Mouse (Mus musculus) hindbrain, embryonic 16.5 days (tissue): ENCODE data around the gene Vmn1r148. TPM values are rescaled to one million over a fixed set of nuclear protein-coding genes. Genes with fewer than 3 reads are reported as not detected.
"Not testable (repeated sequence)": the region's sequence is repeated elsewhere in the genome, so short reads cannot be mapped to it uniquely, and the experiment has no call there.

Experiments
- ATAC-seq: fragments of 200-750 bp; cut with Nextera tagmentation; 2 replicates; pipeline ENCODE4 v1.8.0; 2017; ENCODE audit warnings: moderate TSS enrichment, moderate library complexity
- H3K27ac ChIP-seq: fragments of 300-500 bp; sonication (generic); 2 replicates; pipeline ENCODE4 v1.5.1; 2014; ENCODE audit warnings: low read depth, mild to moderate bottlenecking, control low read depth, low read length, moderate library complexity
- H3K27me3 ChIP-seq: fragments of 300-500 bp; sonication (generic); replicated peaks from 2 replicates; pipeline ENCODE4 v1.6.1; 2014; ENCODE audit warnings: low read length; ENCODE audit not compliant: control insufficient read depth, insufficient read depth
- H3K36me3 ChIP-seq: fragments of 300-500 bp; sonication (generic); 2 replicates; pipeline ENCODE4 v1.6.1; 2014; ENCODE audit warnings: mild to moderate bottlenecking, low read length, moderate library complexity, mixed read lengths; ENCODE audit not compliant: control insufficient read depth, insufficient read depth
- H3K4me1 ChIP-seq: fragments of 300-500 bp; sonication (generic); 2 replicates; pipeline ENCODE4 v1.6.1; 2014; ENCODE audit warnings: low read depth, low read length; ENCODE audit not compliant: control insufficient read depth, insufficient read depth
- H3K4me2 ChIP-seq: fragments of 300-500 bp; sonication (generic); 2 replicates; pipeline ENCODE4 v1.6.1; 2014; ENCODE audit warnings: mild to moderate bottlenecking, low read length, control low read depth, moderate library complexity
- H3K4me3 ChIP-seq: fragments of 300-500 bp; sonication (generic); 2 replicates; pipeline ENCODE4 v1.5.1; 2014; ENCODE audit warnings: mild to moderate bottlenecking, low read length, control low read depth, moderate library complexity
- H3K9ac ChIP-seq: fragments of 300-500 bp; sonication (generic); 2 replicates; pipeline ENCODE4 v1.6.1; 2014; ENCODE audit warnings: low read depth, mild to moderate bottlenecking, control low read depth, low read length, moderate library complexity
- H3K9me3 ChIP-seq: fragments of 300-500 bp; sonication (generic); 2 replicates; pipeline ENCODE4 v1.6.1; 2014; ENCODE audit warnings: mild to moderate bottlenecking, low read length, moderate library complexity; ENCODE audit not compliant: control insufficient read depth
- WGBS: fragments of 180-500 bp; shearing (Covaris S2); extraction: QIAGEN DNeasy Blood & Tissue Kit; methylation state at CpG from one replicate; pipeline ENCODE4 v1.1.7; 2014; 5-methylcytosine and 5-hydroxymethylcytosine counted together
- polyA plus RNA-seq: library from polyadenylated mRNA; unstranded; fragments of >200 nt; fragmentation: Nextera tagmentation; extraction: Ambion mirVana; gene quantifications from 2 replicates; pipeline ENCODE4 v1.2.1, GENCODE M21; 2015

Vmn1r148 gene
- not detected in 2 replicates for polyA plus RNA-seq

- not testable (repeated sequence) for ATAC-seq, H3K27me3 ChIP-seq, H3K36me3 ChIP-seq, H3K4me1 ChIP-seq, H3K4me3 ChIP-seq, H3K9me3 ChIP-seq, H3K4me2 ChIP-seq, H3K27ac ChIP-seq, H3K9ac ChIP-seq
- no CpG with 5 or more reads among the region's 3 CpGs for WGBS
These were observed at the start of gene Vmn1r148 for GRCm38 (mm10) chr7:22413283-22413682. Vmn1r148 (plus strand) TSS chr7:22413583.

GRCm38 (mm10) chr7:22370939-22371338 is 42.4 kb upstream of the Vmn1r148 start, which contains the start of gene Gm8660:
Gm8660 (minus strand) TSS chr7:22371039.
- no CpG with 5 or more reads among the region's 1 CpGs for WGBS
- not testable (repeated sequence) for H3K4me1 ChIP-seq, H3K4me3 ChIP-seq, H3K36me3 ChIP-seq, H3K27ac ChIP-seq, H3K4me2 ChIP-seq, H3K9me3 ChIP-seq, ATAC-seq, H3K27me3 ChIP-seq, H3K9ac ChIP-seq

- no CpG with 5 or more reads among the region's 2 CpGs for WGBS
- not testable (repeated sequence) for H3K9ac ChIP-seq, H3K36me3 ChIP-seq, H3K4me1 ChIP-seq, H3K27ac ChIP-seq, H3K4me2 ChIP-seq, ATAC-seq, H3K27me3 ChIP-seq, H3K9me3 ChIP-seq, H3K4me3 ChIP-seq
These were observed 24.7 kb downstream of the Vmn1r148 start, which contains the start of gene Vmn1r149 for GRCm38 (mm10) chr7:22438129-22438528. Vmn1r149 (minus strand) TSS chr7:22438229.

GRCm38 (mm10) chr7:22463975-22464374 is 50.6 kb downstream of the Vmn1r148 start, which contains the start of gene Gm10665:
Gm10665 (minus strand) TSS chr7:22464075.
- not testable (repeated sequence) for ATAC-seq, H3K9me3 ChIP-seq, H3K27ac ChIP-seq, H3K4me2 ChIP-seq, H3K27me3 ChIP-seq, H3K9ac ChIP-seq, H3K4me1 ChIP-seq, H3K36me3 ChIP-seq, H3K4me3 ChIP-seq
- WGBS = no CpG with 5 or more reads among the region's 5 CpGs

Other genes with a start within 250 kb of the Vmn1r148 start
- not detected in 2 replicates for gene Vmn1r142, start 249.5 kb upstream of the Vmn1r148 start, polyA plus RNA-seq
- not detected in 2 replicates for gene Vmn1r143, start 224.2 kb upstream of the Vmn1r148 start, polyA plus RNA-seq
- not detected in 2 replicates for gene Gm8653, start 212.3 kb upstream of the Vmn1r148 start, polyA plus RNA-seq
- not detected in 2 replicates for gene Gm8453, start 184.1 kb upstream of the Vmn1r148 start, polyA plus RNA-seq
- not detected in 2 replicates for gene Gm4187, start 83.9 kb upstream of the Vmn1r148 start, polyA plus RNA-seq
- gene Gm8660, start 42.5 kb upstream of the Vmn1r148 start, polyA plus RNA-seq = not detected in 2 replicates
- not detected in 2 replicates for gene Vmn1r149, start 24.6 kb downstream of the Vmn1r148 start, polyA plus RNA-seq
- not detected in 2 replicates for gene Gm10665, start 50.5 kb downstream of the Vmn1r148 start, polyA plus RNA-seq
- not detected in 2 replicates for gene Vmn1r151, start 86.1 kb downstream of the Vmn1r148 start, polyA plus RNA-seq
- gene Vmn1r152, start 109.4 kb downstream of the Vmn1r148 start, polyA plus RNA-seq = not detected in 2 replicates
- not detected in 2 replicates for gene Gm8677, start 121.3 kb downstream of the Vmn1r148 start, polyA plus RNA-seq
- not detected in 2 replicates for gene Gm4201, start 151.8 kb downstream of the Vmn1r148 start, polyA plus RNA-seq
- not detected in 2 replicates for gene Gm4565, start 174.5 kb downstream of the Vmn1r148 start, polyA plus RNA-seq
- gene Vmn1r155, start 244.4 kb downstream of the Vmn1r148 start, polyA plus RNA-seq = not detected in 2 replicates